Mouse (Mus musculus): ENCODE results near the gene Ccdc24. TPM values are rescaled to one million over a fixed set of nuclear protein-coding genes. Genes with fewer than 3 reads are reported as not detected.

Gene Ccdc24
- polyA plus RNA-seq, 1 experiment from 2014 or later: 2.0 TPM

GRCm38 (mm10) chr4:117914031-117914430 is 41.7 kb upstream of the Ccdc24 start:
- Histone ChIP-seq H3K4me1 (replicated peaks; ENCODE audit: control insufficient read depth, insufficient read depth, low read length) (peaks cover 27% of the 10 kb centered on the region), H3K9me3 (ENCODE audit: control insufficient read depth, low read length) (no peaks in the 10 kb centered on the region), H3K27me3 (ENCODE audit: control insufficient read depth, insufficient read depth, low read depth, low read length) (no peaks in the 10 kb centered on the region), H3K4me2 (ENCODE audit: low read depth, low read length) (peak overlapping the region; percentile 100), H3K36me3 (ENCODE audit: control insufficient read depth, insufficient read depth, low read length) (peaks cover 9% of the 10 kb centered on the region; the same call in 1 of the 2 replicates), H3K27ac (ENCODE audit: low read length) (no peak overlapping the region), H3K4me3 (ENCODE audit: low read length) (peak overlapping the region; percentile 83), H3K9ac (ENCODE audit: low read length) (peak overlapping the region; percentile 86)
- 16% methylated on average over 8 of the region's 8 CpGs for WGBS
- peak; percentile 2; the same call in 1 of the 2 replicates for ATAC-seq (ENCODE audit: low read depth)

- Histone ChIP-seq H3K4me3 (ENCODE audit: low read length) (peak overlapping the region; percentile 83), H3K9ac (ENCODE audit: low read length) (no peak overlapping the region), H3K36me3 (ENCODE audit: control insufficient read depth, insufficient read depth, low read length) (peaks cover 9% of the 10 kb centered on the region; the same call in 1 of the 2 replicates), H3K4me1 (replicated peaks; ENCODE audit: control insufficient read depth, insufficient read depth, low read length) (peaks cover 31% of the 10 kb centered on the region), H3K4me2 (ENCODE audit: low read depth, low read length) (peak overlapping the region; percentile 100), H3K27me3 (ENCODE audit: control insufficient read depth, insufficient read depth, low read depth, low read length) (no peaks in the 10 kb centered on the region), H3K9me3 (ENCODE audit: control insufficient read depth, low read length) (no peaks in the 10 kb centered on the region), H3K27ac (ENCODE audit: low read length) (no peak overlapping the region)
- ATAC-seq (ENCODE audit: low read depth): no peak
- 39% methylated on average over 3 of the region's 3 CpGs for WGBS
Observed at GRCm38 (mm10) chr4:117913421-117913820, 41.1 kb upstream of the Ccdc24 start.

- ATAC-seq (ENCODE audit: low read depth): no peak
- Histone ChIP-seq H3K36me3 (ENCODE audit: control insufficient read depth, insufficient read depth, low read length) (peaks cover 9% of the 10 kb centered on the region; the same call in 1 of the 2 replicates), H3K4me1 (replicated peaks; ENCODE audit: control insufficient read depth, insufficient read depth, low read length) (peaks cover 28% of the 10 kb centered on the region), H3K27ac (ENCODE audit: low read length) (no peak overlapping the region), H3K27me3 (ENCODE audit: control insufficient read depth, insufficient read depth, low read depth, low read length) (no peaks in the 10 kb centered on the region), H3K4me3 (ENCODE audit: low read length) (no peak overlapping the region), H3K4me2 (ENCODE audit: low read depth, low read length) (peak overlapping the region; percentile 100; the same call in 1 of the 2 replicates), H3K9ac (ENCODE audit: low read length) (peak overlapping the region; percentile 17; the same call in 1 of the 2 replicates), H3K9me3 (ENCODE audit: control insufficient read depth, low read length) (no peaks in the 10 kb centered on the region)
- 54% methylated on average over 7 of the region's 7 CpGs for WGBS
Observed at GRCm38 (mm10) chr4:117912685-117913273, 40.4 kb upstream of the Ccdc24 start.

GRCm38 (mm10) chr4:117912131-117912561 is 39.8 kb upstream of the Ccdc24 start:
- Histone ChIP-seq H3K4me1 (replicated peaks; ENCODE audit: control insufficient read depth, insufficient read depth, low read length) (peaks cover 28% of the 10 kb centered on the region), H3K4me2 (ENCODE audit: low read depth, low read length) (no peak overlapping the region), H3K27ac (ENCODE audit: low read length) (no peak overlapping the region), H3K9me3 (ENCODE audit: control insufficient read depth, low read length) (no peaks in the 10 kb centered on the region), H3K27me3 (ENCODE audit: control insufficient read depth, insufficient read depth, low read depth, low read length) (no peaks in the 10 kb centered on the region), H3K4me3 (ENCODE audit: low read length) (no peak overlapping the region), H3K9ac (ENCODE audit: low read length) (no peak overlapping the region), H3K36me3 (ENCODE audit: control insufficient read depth, insufficient read depth, low read length) (peaks cover 9% of the 10 kb centered on the region; the same call in 1 of the 2 replicates)
- 90% methylated on average over 13 of the region's 13 CpGs for WGBS
- no peak for ATAC-seq (ENCODE audit: low read depth)

GRCm38 (mm10) chr4:117908834-117909453 is 36.6 kb upstream of the Ccdc24 start:
- Histone ChIP-seq H3K36me3 (ENCODE audit: control insufficient read depth, insufficient read depth, low read length) (peaks cover 16% of the 10 kb centered on the region), H3K4me3 (ENCODE audit: low read length) (no peak overlapping the region), H3K9ac (ENCODE audit: low read length) (no peak overlapping the region), H3K4me1 (replicated peaks; ENCODE audit: control insufficient read depth, insufficient read depth, low read length) (peaks cover 24% of the 10 kb centered on the region), H3K4me2 (ENCODE audit: low read depth, low read length) (no peak overlapping the region), H3K9me3 (ENCODE audit: control insufficient read depth, low read length) (no peaks in the 10 kb centered on the region), H3K27ac (ENCODE audit: low read length) (no peak overlapping the region), H3K27me3 (ENCODE audit: control insufficient read depth, insufficient read depth, low read depth, low read length) (no peaks in the 10 kb centered on the region)
- no peak for ATAC-seq (ENCODE audit: low read depth)
- 66% methylated on average over 8 of the region's 8 CpGs for WGBS

GRCm38 (mm10) chr4:117906196-117906595 is 33.8 kb upstream of the Ccdc24 start:
- WGBS: 45% methylated on average over 3 of the region's 3 CpGs
- H3K4me2 ChIP-seq (ENCODE audit: low read depth, low read length): no peak overlapping the region
- no peak overlapping the region for H3K9ac ChIP-seq (ENCODE audit: low read length)
- peaks cover 27% of the 10 kb centered on the region for H3K36me3 ChIP-seq (ENCODE audit: control insufficient read depth, insufficient read depth, low read length)
- no peaks in the 10 kb centered on the region for H3K9me3 ChIP-seq (ENCODE audit: control insufficient read depth, low read length)
- H3K4me1 ChIP-seq (replicated peaks; ENCODE audit: control insufficient read depth, insufficient read depth, low read length): peaks cover 8% of the 10 kb centered on the region
- H3K27ac ChIP-seq (ENCODE audit: low read length): no peak overlapping the region
- H3K27me3 ChIP-seq (ENCODE audit: control insufficient read depth, insufficient read depth, low read depth, low read length): no peaks in the 10 kb centered on the region
- peak; percentile 84 for ATAC-seq (ENCODE audit: low read depth)
- no peak overlapping the region for H3K4me3 ChIP-seq (ENCODE audit: low read length)

- H3K27me3 ChIP-seq (ENCODE audit: control insufficient read depth, insufficient read depth, low read depth, low read length): no peaks in the 10 kb centered on the region
- no peak overlapping the region for H3K27ac ChIP-seq (ENCODE audit: low read length)
- H3K36me3 ChIP-seq (ENCODE audit: control insufficient read depth, insufficient read depth, low read length): peaks cover 40% of the 10 kb centered on the region
- 85% methylated on average over 8 of the region's 8 CpGs for WGBS
- no peak overlapping the region for H3K9ac ChIP-seq (ENCODE audit: low read length)
- no peak overlapping the region for H3K4me2 ChIP-seq (ENCODE audit: low read depth, low read length)
- no peak for ATAC-seq (ENCODE audit: low read depth)
- no peak overlapping the region for H3K4me3 ChIP-seq (ENCODE audit: low read length)
- no peaks in the 10 kb centered on the region for H3K9me3 ChIP-seq (ENCODE audit: control insufficient read depth, low read length)
- peaks cover 8% of the 10 kb centered on the region for H3K4me1 ChIP-seq (replicated peaks; ENCODE audit: control insufficient read depth, insufficient read depth, low read length)
Observed at GRCm38 (mm10) chr4:117904761-117905160, 32.4 kb upstream of the Ccdc24 start.

GRCm38 (mm10) chr4:117904094-117904493 is 31.7 kb upstream of the Ccdc24 start:
- no peak overlapping the region for H3K4me2 ChIP-seq (ENCODE audit: low read depth, low read length)
- H3K36me3 ChIP-seq (ENCODE audit: control insufficient read depth, insufficient read depth, low read length): peaks cover 46% of the 10 kb centered on the region
- no peak overlapping the region for H3K9ac ChIP-seq (ENCODE audit: low read length)
- H3K4me3 ChIP-seq (ENCODE audit: low read length): no peak overlapping the region
- peaks cover 8% of the 10 kb centered on the region for H3K4me1 ChIP-seq (replicated peaks; ENCODE audit: control insufficient read depth, insufficient read depth, low read length)
- H3K9me3 ChIP-seq (ENCODE audit: control insufficient read depth, low read length): no peaks in the 10 kb centered on the region
- no peak overlapping the region for H3K27ac ChIP-seq (ENCODE audit: low read length)
- H3K27me3 ChIP-seq (ENCODE audit: control insufficient read depth, insufficient read depth, low read depth, low read length): no peaks in the 10 kb centered on the region
- 86% methylated on average over 10 of the region's 10 CpGs for WGBS
- ATAC-seq (ENCODE audit: low read depth): no peak

- H3K4me3 ChIP-seq (ENCODE audit: low read length): no peak overlapping the region
- H3K9me3 ChIP-seq (ENCODE audit: control insufficient read depth, low read length): no peaks in the 10 kb centered on the region
- H3K4me2 ChIP-seq (ENCODE audit: low read depth, low read length): no peak overlapping the region
- WGBS: 58% methylated on average over 3 of the region's 3 CpGs
- H3K9ac ChIP-seq (ENCODE audit: low read length): no peak overlapping the region
- peaks cover 34% of the 10 kb centered on the region for H3K36me3 ChIP-seq (ENCODE audit: control insufficient read depth, insufficient read depth, low read length)
- no peak overlapping the region for H3K27ac ChIP-seq (ENCODE audit: low read length)
- H3K4me1 ChIP-seq (replicated peaks; ENCODE audit: control insufficient read depth, insufficient read depth, low read length): no peaks in the 10 kb centered on the region
- ATAC-seq (ENCODE audit: low read depth): 0 out of 2 replicates have a peak, but pooled peaks have one; percentile 42
- no peaks in the 10 kb centered on the region for H3K27me3 ChIP-seq (ENCODE audit: control insufficient read depth, insufficient read depth, low read depth, low read length)
Observed at GRCm38 (mm10) chr4:117898111-117898510, 25.8 kb upstream of the Ccdc24 start.

Data from lung, embryonic 16.5 days (tissue).